Mouse (Mus musculus): ENCODE data around the gene Tmem33. TPM values are rescaled to one million over a fixed set of nuclear protein-coding genes. Genes with fewer than 3 reads are reported as not detected.

The Tmem33 gene
- polyA plus RNA-seq, 1 experiment = 95.6 TPM

- no peak for TF ChIP-seq CTCF (IDR thresholded peaks at IDR 0.05; ENCODE audit: low read depth, low read length)
- TF ChIP-seq POLR2A (IDR thresholded peaks at IDR 0.05; ENCODE audit: borderline replicate concordance, low read depth, low read length) = no peak
- no peak overlapping the region for H3K27ac ChIP-seq (ENCODE audit: insufficient read depth, low read depth, low read length)
- peaks cover 5% of the 10 kb centered on the region for H3K4me1 ChIP-seq (ENCODE audit: control insufficient read depth, insufficient read depth, low read length)
- H3K4me3 ChIP-seq (ENCODE audit: insufficient read depth, low read length) = no peak overlapping the region
These were observed 36.3 kb upstream of the Tmem33 start for GRCm38 (mm10) chr5:67224122-67224502.

GRCm38 (mm10) chr5:67225758-67226157 lies 34.6 kb upstream of the Tmem33 start:
- no peak overlapping the region for H3K27ac ChIP-seq (ENCODE audit: insufficient read depth, low read depth, low read length)
- H3K4me3 ChIP-seq (ENCODE audit: insufficient read depth, low read length) = no peak overlapping the region
- peaks cover 5% of the 10 kb centered on the region for H3K4me1 ChIP-seq (ENCODE audit: control insufficient read depth, insufficient read depth, low read length)
- TF ChIP-seq CTCF (IDR thresholded peaks at IDR 0.05; ENCODE audit: low read depth, low read length) = no peak
- no peak for TF ChIP-seq POLR2A (IDR thresholded peaks at IDR 0.05; ENCODE audit: borderline replicate concordance, low read depth, low read length)

- H3K4me3 ChIP-seq (ENCODE audit: insufficient read depth, low read length) = no peak overlapping the region
- H3K4me1 ChIP-seq (ENCODE audit: control insufficient read depth, insufficient read depth, low read length) = no peaks in the 10 kb centered on the region
- TF ChIP-seq CTCF (IDR thresholded peaks at IDR 0.05; ENCODE audit: low read depth, low read length) (no peak), POLR2A (IDR thresholded peaks at IDR 0.05; ENCODE audit: borderline replicate concordance, low read depth, low read length) (no peak)
- H3K27ac ChIP-seq (ENCODE audit: insufficient read depth, low read depth, low read length) = no peak overlapping the region
These were observed 33.1 kb upstream of the Tmem33 start for GRCm38 (mm10) chr5:67227261-67227660.

- TF ChIP-seq CTCF (IDR thresholded peaks at IDR 0.05; ENCODE audit: low read depth, low read length) (no peak), POLR2A (IDR thresholded peaks at IDR 0.05; ENCODE audit: borderline replicate concordance, low read depth, low read length) (no peak)
- H3K4me3 ChIP-seq (ENCODE audit: insufficient read depth, low read length) = no peak overlapping the region
- no peaks in the 10 kb centered on the region for H3K4me1 ChIP-seq (ENCODE audit: control insufficient read depth, insufficient read depth, low read length)
- H3K27ac ChIP-seq (ENCODE audit: insufficient read depth, low read depth, low read length) = no peak overlapping the region
These were observed 32.5 kb upstream of the Tmem33 start for GRCm38 (mm10) chr5:67227682-67228444.

GRCm38 (mm10) chr5:67234682-67235081 lies 25.7 kb upstream of the Tmem33 start:
- TF ChIP-seq POLR2A (IDR thresholded peaks at IDR 0.05; ENCODE audit: borderline replicate concordance, low read depth, low read length) (no peak), CTCF (IDR thresholded peaks at IDR 0.05; ENCODE audit: low read depth, low read length) (no peak)
- Histone ChIP-seq H3K4me1 (ENCODE audit: control insufficient read depth, insufficient read depth, low read length) (no peaks in the 10 kb centered on the region), H3K4me3 (ENCODE audit: insufficient read depth, low read length) (no peak overlapping the region), H3K27ac (ENCODE audit: insufficient read depth, low read depth, low read length) (no peak overlapping the region)

GRCm38 (mm10) chr5:67235462-67235861 lies 24.9 kb upstream of the Tmem33 start:
- H3K4me3 ChIP-seq (ENCODE audit: insufficient read depth, low read length) = no peak overlapping the region
- no peak overlapping the region for H3K27ac ChIP-seq (ENCODE audit: insufficient read depth, low read depth, low read length)
- no peaks in the 10 kb centered on the region for H3K4me1 ChIP-seq (ENCODE audit: control insufficient read depth, insufficient read depth, low read length)
- TF ChIP-seq CTCF (IDR thresholded peaks at IDR 0.05; ENCODE audit: low read depth, low read length) (no peak), POLR2A (IDR thresholded peaks at IDR 0.05; ENCODE audit: borderline replicate concordance, low read depth, low read length) (no peak)

GRCm38 (mm10) chr5:67236601-67237000 lies 23.8 kb upstream of the Tmem33 start:
- H3K4me1 ChIP-seq (ENCODE audit: control insufficient read depth, insufficient read depth, low read length) = no peaks in the 10 kb centered on the region
- H3K4me3 ChIP-seq (ENCODE audit: insufficient read depth, low read length) = no peak overlapping the region
- TF ChIP-seq CTCF (IDR thresholded peaks at IDR 0.05; ENCODE audit: low read depth, low read length) (no peak), POLR2A (IDR thresholded peaks at IDR 0.05; ENCODE audit: borderline replicate concordance, low read depth, low read length) (no peak)
- H3K27ac ChIP-seq (ENCODE audit: insufficient read depth, low read depth, low read length) = no peak overlapping the region

- H3K4me1 ChIP-seq (ENCODE audit: control insufficient read depth, insufficient read depth, low read length) = no peaks in the 10 kb centered on the region
These were observed 22.1 kb upstream of the Tmem33 start for GRCm38 (mm10) chr5:67238303-67238702.

GRCm38 (mm10) chr5:67241713-67242112 lies 18.7 kb upstream of the Tmem33 start:
- no peaks in the 10 kb centered on the region for H3K4me1 ChIP-seq (ENCODE audit: control insufficient read depth, insufficient read depth, low read length)
- no peak overlapping the region for H3K4me3 ChIP-seq (ENCODE audit: insufficient read depth, low read length)
- no peak overlapping the region for H3K27ac ChIP-seq (ENCODE audit: insufficient read depth, low read depth, low read length)
- TF ChIP-seq CTCF (IDR thresholded peaks at IDR 0.05; ENCODE audit: low read depth, low read length) (no peak), POLR2A (IDR thresholded peaks at IDR 0.05; ENCODE audit: borderline replicate concordance, low read depth, low read length) (no peak)

More at GRCm38 (mm10) chr5:67238303-67238702, 22.1 kb upstream of the Tmem33 start:
- Histone ChIP-seq H3K4me3 (ENCODE audit: insufficient read depth, low read length) (no peak overlapping the region), H3K27ac (ENCODE audit: insufficient read depth, low read depth, low read length) (no peak overlapping the region)
- TF ChIP-seq CTCF (IDR thresholded peaks at IDR 0.05; ENCODE audit: low read depth, low read length) = no peak
- no peak for TF ChIP-seq POLR2A (IDR thresholded peaks at IDR 0.05; ENCODE audit: borderline replicate concordance, low read depth, low read length)

GRCm38 (mm10) chr5:67243231-67243630 lies 17.1 kb upstream of the Tmem33 start:
- Histone ChIP-seq H3K27ac (ENCODE audit: insufficient read depth, low read depth, low read length) (no peak overlapping the region), H3K4me3 (ENCODE audit: insufficient read depth, low read length) (no peak overlapping the region), H3K4me1 (ENCODE audit: control insufficient read depth, insufficient read depth, low read length) (no peaks in the 10 kb centered on the region)
- no peak for TF ChIP-seq POLR2A (IDR thresholded peaks at IDR 0.05; ENCODE audit: borderline replicate concordance, low read depth, low read length)
- no peak for TF ChIP-seq CTCF (IDR thresholded peaks at IDR 0.05; ENCODE audit: low read depth, low read length)

Data from bone marrow macrophage, adult 2 months (primary cell).